Mouse (Mus musculus): ENCODE results near the gene R3hdm1.
"Not testable (repeated sequence)": the region's sequence is repeated elsewhere in the genome, so short reads cannot be mapped to it uniquely, and the experiment has no call there.

Gene R3hdm1

GRCm38 (mm10) chr1:128136222-128136621 lies 33.1 kb downstream of the R3hdm1 start:
- not testable (repeated sequence) for DNase-seq (ENCODE audit: low read depth)

- peak; percentile 47 for DNase-seq (ENCODE audit: low read depth)
These were observed 37.9 kb downstream of the R3hdm1 start for GRCm38 (mm10) chr1:128141039-128141438.

GRCm38 (mm10) chr1:128141737-128142136 lies 38.6 kb downstream of the R3hdm1 start:
- no peak for DNase-seq (ENCODE audit: low read depth)

GRCm38 (mm10) chr1:128166956-128167355 lies 63.9 kb downstream of the R3hdm1 start:
- DNase-seq (ENCODE audit: low read depth): no peak

- no peak for DNase-seq (ENCODE audit: low read depth)
These were observed 67.0 kb downstream of the R3hdm1 start for GRCm38 (mm10) chr1:128170104-128170503.

GRCm38 (mm10) chr1:128191426-128191825 lies 88.3 kb downstream of the R3hdm1 start:
- no peak for DNase-seq (ENCODE audit: low read depth)

GRCm38 (mm10) chr1:128192369-128192768 lies 89.3 kb downstream of the R3hdm1 start:
- no peak for DNase-seq (ENCODE audit: low read depth)

- DNase-seq (ENCODE audit: low read depth): no peak
These were observed 90.9 kb downstream of the R3hdm1 start for GRCm38 (mm10) chr1:128194011-128194410.

- DNase-seq (ENCODE audit: low read depth): peak; percentile 36
These were observed 94.3 kb downstream of the R3hdm1 start for GRCm38 (mm10) chr1:128197353-128197752.

- no peak for DNase-seq (ENCODE audit: low read depth)
These were observed 110.2 kb downstream of the R3hdm1 start for GRCm38 (mm10) chr1:128213261-128213660.

- no peak for DNase-seq (ENCODE audit: low read depth)
These were observed 118.8 kb downstream of the R3hdm1 start for GRCm38 (mm10) chr1:128221886-128222285.

GRCm38 (mm10) chr1:128223304-128223703 lies 120.2 kb downstream of the R3hdm1 start:
- peak; percentile 30 for DNase-seq (ENCODE audit: low read depth)

GRCm38 (mm10) chr1:128235181-128235580 lies 132.1 kb downstream of the R3hdm1 start:
- DNase-seq (ENCODE audit: low read depth): no peak

GRCm38 (mm10) chr1:128243627-128243995 lies 140.5 kb downstream of the R3hdm1 start, which contains the start of gene Ubxn4:
Ubxn4 (plus strand) TSS chr1:128243964.
- no peak for DNase-seq (ENCODE audit: low read depth)

GRCm38 (mm10) chr1:128243996-128244726 lies 141.1 kb downstream of the R3hdm1 start:
- peak; percentile 98 for DNase-seq (ENCODE audit: low read depth)

GRCm38 (mm10) chr1:128244727-128245355 lies 141.7 kb downstream of the R3hdm1 start:
- DNase-seq (ENCODE audit: low read depth): peak; percentile 72

GRCm38 (mm10) chr1:128267061-128267460 lies 164.0 kb downstream of the R3hdm1 start:
- DNase-seq (ENCODE audit: low read depth): not testable (repeated sequence)

GRCm38 (mm10) chr1:128270731-128271130 lies 167.6 kb downstream of the R3hdm1 start:
- no peak for DNase-seq (ENCODE audit: low read depth)

GRCm38 (mm10) chr1:128275908-128276307 lies 172.8 kb downstream of the R3hdm1 start:
- DNase-seq (ENCODE audit: low read depth): no peak

- DNase-seq (ENCODE audit: low read depth): no peak
These were observed 175.5 kb downstream of the R3hdm1 start for GRCm38 (mm10) chr1:128278563-128278962.

GRCm38 (mm10) chr1:128281753-128282152 lies 178.7 kb downstream of the R3hdm1 start:
- peak; percentile 25 for DNase-seq (ENCODE audit: low read depth)

GRCm38 (mm10) chr1:128282924-128283323 lies 179.8 kb downstream of the R3hdm1 start:
- no peak for DNase-seq (ENCODE audit: low read depth)

GRCm38 (mm10) chr1:128284157-128284690 lies 181.1 kb downstream of the R3hdm1 start:
- DNase-seq (ENCODE audit: low read depth): no peak
